Mouse (Mus musculus) right cerebral cortex, postnatal 14 days (tissue): ENCODE results near the gene Kctd10.
A peak's percentile ranks its signal among the peaks of the same experiment; 100 is the strongest.

Source experiments
- DNase-seq: peaks from one replicate; pipeline ENCODE4 v3.0.0; 2022

The Kctd10 gene

GRCm38 (mm10) chr5:114380209-114381012 is at the start of gene Kctd10, which contains the start of gene Ube3b:
Kctd10 (minus strand) TSS chr5:114380508.
Ube3b (plus strand) TSS chr5:114380607.
- peak; percentile 80 for DNase-seq

- DNase-seq = no peak
Measured at GRCm38 (mm10) chr5:114429781-114430180, 49.5 kb upstream of the Kctd10 start.

- no peak for DNase-seq
Measured at GRCm38 (mm10) chr5:114428621-114429020, 48.3 kb upstream of the Kctd10 start.

- DNase-seq = no peak
Measured at GRCm38 (mm10) chr5:114426732-114427131, 46.4 kb upstream of the Kctd10 start.

- no peak for DNase-seq
Measured at GRCm38 (mm10) chr5:114423961-114424360, 43.7 kb upstream of the Kctd10 start.

DNA sequence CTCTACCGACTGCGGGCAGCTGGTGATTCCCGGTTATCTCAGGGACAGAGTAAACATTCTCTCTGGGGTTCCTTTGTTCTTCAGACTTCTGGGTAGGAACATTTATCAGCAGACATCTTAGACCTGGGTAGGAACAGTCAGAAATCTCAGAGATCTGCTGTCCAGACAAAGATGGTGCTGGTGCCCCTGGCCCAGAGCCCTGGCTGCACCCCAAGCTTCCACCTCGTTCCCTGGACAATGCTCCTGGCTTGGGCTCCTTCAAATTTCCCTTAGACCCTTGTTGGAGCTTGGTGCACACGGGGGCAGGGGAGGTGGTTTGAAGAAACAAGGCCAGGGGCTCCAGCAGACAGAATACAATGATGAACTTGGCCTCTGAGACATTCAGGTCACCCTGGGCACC is 42.3 kb upstream of the Kctd10 start:
- no peak for DNase-seq

- DNase-seq = no peak
Measured at GRCm38 (mm10) chr5:114421561-114422298, 41.4 kb upstream of the Kctd10 start.

DNA sequence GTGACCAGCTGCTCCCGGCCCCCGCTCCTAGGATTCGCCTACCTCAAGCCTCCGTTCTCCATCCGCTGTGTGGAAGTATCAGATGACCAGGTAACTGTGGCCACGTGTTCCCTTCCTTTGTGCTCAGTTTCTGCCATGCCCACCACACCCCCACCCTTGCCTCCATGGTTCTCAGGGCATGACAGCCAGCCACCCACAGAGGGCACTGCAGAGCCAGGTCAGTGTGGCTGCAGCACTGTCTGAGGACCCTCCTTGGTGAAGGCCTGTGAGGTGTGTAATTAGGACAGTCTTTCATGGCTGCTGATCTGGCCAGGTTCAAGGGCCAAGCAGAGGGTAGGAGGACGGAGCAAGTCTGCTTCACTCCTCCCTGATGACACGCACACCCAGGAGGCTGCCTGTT is 38.2 kb upstream of the Kctd10 start:
- DNase-seq = no peak

DNA sequence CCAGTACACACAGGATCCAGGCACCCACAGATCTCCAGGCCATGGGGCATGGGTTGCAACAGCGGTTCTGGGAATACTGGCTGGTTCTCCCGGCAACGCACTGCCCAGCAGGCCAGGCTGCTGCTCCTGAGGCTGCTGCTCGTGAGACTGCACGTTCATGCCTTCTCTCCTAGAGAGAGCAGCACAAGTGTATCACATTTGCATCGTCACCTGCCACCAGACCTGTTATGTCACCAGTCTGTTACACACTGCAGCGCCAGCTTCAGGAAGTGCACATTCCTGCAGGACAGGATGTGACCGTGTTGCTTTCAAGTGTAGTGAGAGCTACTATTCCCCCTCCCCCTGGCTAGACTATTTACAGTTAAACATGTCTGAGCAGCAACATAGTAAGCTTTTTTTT is 36.5 kb upstream of the Kctd10 start:
- no peak for DNase-seq

DNA sequence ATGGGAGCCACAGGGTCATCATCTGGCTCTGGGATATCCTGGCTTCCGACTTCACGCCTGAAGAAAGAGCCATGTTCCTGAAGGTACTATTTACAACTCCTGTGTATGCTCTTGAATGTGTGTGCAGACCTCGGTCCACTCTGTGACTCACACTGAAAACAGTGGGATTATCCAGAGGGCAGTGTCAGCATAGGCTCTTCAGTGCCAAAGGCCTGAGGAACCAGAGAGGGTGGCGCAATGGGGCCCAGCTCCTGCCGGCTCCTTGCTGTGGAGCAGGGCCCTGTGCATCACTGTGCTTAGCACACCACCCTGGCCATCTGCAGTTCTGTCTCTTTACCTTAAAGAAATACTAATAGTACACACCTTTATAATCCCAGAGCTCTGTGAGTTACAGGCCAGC is 35.3 kb upstream of the Kctd10 start:
- no peak for DNase-seq

DNA sequence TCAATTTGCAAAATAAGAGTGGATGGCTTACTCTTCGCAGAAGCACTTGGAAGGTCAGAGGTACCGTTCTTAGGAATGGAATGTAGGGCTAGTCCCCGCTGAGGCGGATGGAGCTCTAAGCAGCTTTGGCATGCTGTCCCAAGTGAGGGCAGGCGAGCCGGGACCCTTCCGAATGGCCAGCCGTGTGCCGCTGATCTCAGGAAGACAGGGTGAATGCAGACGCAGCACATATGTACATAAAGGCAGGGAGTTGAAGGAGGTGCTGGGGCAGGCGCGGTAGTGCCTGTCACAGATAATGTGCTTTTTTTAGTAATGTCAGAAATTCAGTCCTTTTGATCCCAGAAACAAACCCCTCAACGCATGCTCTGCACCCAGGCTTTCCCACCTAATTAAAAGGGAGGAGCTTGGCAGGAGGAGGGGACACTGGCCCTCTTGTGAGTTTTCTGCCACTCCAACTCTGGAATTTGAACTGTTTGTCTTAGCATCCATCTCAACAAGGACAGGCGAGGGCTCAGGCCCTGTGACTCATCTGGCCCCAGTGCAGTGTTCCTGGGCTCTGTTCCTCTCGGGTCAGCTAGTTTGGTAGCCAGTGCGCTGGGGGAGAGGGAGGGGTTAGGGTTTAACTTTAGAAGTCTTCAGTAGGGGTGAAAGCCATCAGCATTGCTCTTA is 32.9 kb upstream of the Kctd10 start:
- DNase-seq = no peak

GRCm38 (mm10) chr5:114412361-114412998 is 32.2 kb upstream of the Kctd10 start:
- no peak for DNase-seq

DNA sequence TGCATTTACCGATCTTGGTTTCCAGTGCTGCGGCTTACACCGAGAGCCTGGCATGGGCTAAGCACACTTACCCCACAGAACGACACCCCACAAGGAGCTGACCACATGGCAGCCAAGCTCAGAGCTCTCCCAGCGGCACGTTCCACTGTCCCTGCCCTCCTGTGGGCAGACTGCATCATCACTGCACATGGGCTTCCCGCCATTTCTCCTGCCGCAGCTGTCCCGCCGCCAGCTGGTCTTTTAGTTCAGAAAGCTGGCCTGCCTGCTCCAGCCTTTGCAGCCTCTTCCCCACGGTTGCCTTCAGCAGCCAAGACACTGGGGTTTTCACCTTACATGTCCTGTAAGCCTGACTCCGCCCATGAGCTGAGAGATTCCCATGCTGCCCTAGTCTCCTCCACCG is 30.1 kb upstream of the Kctd10 start:
- no peak for DNase-seq

DNA sequence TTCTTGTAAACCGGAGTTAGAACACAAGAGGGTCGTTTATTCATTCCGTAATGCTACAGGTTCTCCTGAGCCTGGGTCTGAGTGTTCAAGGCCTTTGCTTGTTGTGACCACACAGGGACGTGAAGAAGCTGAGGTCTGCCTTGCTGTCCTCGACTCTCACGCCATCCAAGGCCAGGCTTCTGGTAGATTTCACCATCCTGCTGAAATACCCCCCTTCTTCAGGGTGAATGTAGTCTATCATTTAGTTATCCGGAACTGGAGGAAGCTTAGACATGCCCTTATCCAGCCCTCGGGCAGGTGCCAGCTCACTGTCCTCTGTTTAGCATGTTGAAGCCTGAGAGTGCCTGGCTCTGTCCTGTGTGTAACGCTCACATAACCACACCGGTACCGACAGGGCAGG is 28.5 kb upstream of the Kctd10 start:
- DNase-seq = no peak

GRCm38 (mm10) chr5:114407810-114408209 is 27.5 kb upstream of the Kctd10 start:
- no peak for DNase-seq

DNA sequence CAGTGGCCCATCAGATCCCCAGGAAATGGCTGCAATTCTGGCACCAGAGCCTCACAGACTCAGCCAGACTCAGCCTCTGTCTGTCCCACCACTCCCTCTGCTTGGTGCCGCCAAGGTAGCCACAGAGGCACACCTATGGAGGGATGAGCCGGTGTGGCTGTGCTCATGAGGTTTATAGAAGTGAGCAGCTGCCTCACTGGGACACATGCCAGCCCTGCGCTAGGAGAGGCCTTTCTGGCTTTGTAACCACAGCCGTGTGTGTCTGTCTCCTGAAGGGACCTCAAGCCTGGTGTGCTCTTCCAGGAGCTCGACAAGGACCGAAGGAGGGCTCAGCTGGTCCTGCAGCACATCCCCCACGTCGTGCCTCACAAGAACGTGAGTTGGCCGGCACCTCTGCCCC is 27.0 kb upstream of the Kctd10 start:
- DNase-seq = no peak

GRCm38 (mm10) chr5:114406592-114406991 is 26.3 kb upstream of the Kctd10 start:
- DNase-seq = no peak

DNA sequence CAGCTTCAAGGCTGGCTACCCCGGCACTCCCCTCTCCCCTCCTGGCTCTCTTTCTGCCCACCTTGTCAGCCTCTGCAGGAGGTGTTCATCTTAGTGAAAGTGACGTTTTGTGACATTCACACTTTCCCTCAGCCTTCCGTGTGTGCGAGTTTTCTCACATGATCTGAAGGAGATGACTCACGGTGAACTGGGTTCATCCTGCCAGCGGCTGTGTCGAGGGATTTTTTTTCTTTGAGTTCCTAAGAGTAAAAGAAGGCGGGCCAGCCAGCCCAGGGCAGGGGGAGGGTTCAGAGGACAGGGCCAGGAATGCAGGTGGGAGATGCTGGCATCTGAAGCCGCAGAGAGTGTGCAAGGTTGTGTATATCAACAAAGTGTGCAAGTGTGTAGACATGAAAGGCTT is 12.9 kb upstream of the Kctd10 start:
- no peak for DNase-seq

DNA sequence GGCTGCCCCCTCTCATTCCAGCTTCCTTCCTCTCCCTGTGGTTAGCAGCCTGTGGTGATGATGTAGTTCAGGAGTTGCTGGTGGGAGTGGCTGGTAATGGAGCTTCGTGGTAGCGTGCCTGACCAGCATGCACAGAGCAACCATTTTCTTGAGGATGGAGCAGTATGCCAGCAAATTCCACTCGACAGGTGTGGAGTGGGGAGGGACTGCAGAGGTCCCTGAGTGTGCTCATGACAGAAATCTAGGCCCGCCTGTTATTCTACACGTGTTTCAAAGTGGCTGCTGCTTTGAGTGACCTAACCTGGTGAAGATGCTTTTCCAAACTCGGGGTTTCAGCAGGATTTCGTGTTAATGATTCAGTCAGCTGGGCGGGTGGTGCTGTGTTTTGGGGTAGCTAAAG is 4.1 kb upstream of the Kctd10 start:
- no peak for DNase-seq

DNA sequence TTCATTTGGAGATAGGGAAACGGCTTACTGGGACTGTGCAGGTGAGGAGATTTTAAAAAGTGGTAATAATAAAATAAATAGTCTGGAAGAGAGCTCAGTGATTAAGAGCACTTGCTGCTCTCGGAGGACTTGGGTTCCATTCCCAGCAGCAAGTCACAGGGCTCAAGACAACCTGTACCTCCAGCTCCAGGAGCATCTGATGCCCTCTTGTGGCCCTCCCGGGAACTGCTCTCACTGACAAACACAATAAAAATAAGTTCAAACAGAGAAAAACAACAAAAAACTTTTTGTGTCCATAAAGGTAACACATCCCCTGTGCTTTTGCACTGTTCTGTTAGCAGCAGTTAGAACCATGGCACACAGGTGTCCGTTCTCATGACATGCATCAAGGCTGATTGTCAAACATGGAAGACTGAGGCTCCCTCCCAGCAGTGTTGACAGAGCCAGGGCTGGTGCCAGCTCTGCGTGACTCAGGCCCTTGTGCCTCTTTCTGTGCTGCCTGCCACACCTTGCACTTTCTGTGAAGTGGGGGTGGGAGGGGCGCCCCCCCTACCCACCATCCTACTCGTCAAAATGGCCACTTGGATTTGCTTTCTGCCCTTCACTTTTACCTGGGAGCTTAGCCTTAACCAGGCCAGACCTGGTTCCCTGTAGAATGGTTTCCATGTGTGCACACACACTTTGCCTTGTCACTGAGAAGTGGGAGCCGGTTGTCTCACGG is 3.0 kb upstream of the Kctd10 start:
- DNase-seq = peak; percentile 53

DNA sequence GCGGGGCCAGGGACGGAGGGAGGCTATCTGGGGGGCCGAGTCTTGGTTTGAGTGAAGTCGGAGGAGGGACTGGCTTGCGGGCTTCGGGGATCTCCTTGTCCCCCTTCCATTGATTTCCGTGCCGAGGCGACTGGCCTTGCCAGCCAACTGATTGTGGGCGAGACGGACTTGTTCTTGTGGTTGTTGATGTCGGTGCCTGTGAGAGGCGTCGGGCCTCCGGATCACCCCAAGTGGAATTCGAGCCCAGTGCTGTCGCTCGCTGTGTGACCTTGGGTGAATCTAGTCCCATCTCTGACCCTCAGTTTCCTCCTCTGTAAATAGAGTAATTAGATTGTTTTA is 674 bp upstream of the Kctd10 start:
- no peak for DNase-seq

- DNase-seq = no peak
Measured at GRCm38 (mm10) chr5:114379763-114380162, 545 bp downstream of the Kctd10 start.

GRCm38 (mm10) chr5:114378936-114379335 is 1.4 kb downstream of the Kctd10 start:
- no peak for DNase-seq
